Mouse (Mus musculus): ENCODE measurements around the gene Tead1.

DNA sequence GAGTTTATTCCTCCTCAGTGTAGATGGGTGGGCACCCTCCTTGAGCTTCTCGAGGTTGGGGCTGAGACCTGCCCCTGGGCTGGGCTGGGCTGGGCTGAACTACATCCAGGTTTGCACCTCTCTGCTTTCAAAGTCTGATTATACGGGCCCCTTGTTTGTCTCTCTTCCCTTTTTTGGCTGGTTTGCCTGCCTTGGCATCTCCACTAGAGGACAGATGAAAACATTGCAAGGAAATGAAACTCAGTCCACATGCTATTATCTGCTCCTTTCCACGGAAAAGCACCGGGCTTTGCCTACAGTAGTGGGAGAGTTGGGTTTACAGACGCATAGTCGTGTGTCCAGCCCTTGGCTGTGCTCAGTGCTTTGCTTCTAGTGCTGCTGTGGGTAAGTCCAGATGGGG is 60.1 kb downstream of the Tead1 start:
- TF ChIP-seq CTCF (IDR thresholded peaks at IDR 0.05; ENCODE audit: low read depth) = no peak
- no peak for TF ChIP-seq EP300 (IDR thresholded peaks at IDR 0.05; ENCODE audit: low read depth)

Data from liver, postnatal 0 days (tissue).